Mouse (Mus musculus): ENCODE measurements around the gene Klk1b9. TPM values are rescaled to one million over a fixed set of nuclear protein-coding genes. Genes with fewer than 3 reads are reported as not detected.
"Not testable (repeated sequence)": the region's sequence is repeated elsewhere in the genome, so short reads cannot be mapped to it uniquely, and the experiment has no call there.

Gene Klk1b9
- not detected in 2 replicates for polyA plus RNA-seq (2015; fragmentation: Nextera tagmentation; extraction: Ambion mirVana)

- 63% methylated on average over 1 of the region's 1 CpGs for WGBS
Observed at GRCm38 (mm10) chr7:43975761-43976160, at the start of gene Klk1b9. TSS of gene Klk1b9 (plus strand) at chr7:43976061.

GRCm38 (mm10) chr7:43928521-43928920 lies 47.3 kb upstream of the Klk1b9 start:
- ATAC-seq (replicated peaks; ENCODE audit: low FRiP score), result 0 out of 2 replicates have a peak, but pooled peaks have one; percentile 15
- 43% methylated on average over 4 of the region's 4 CpGs for WGBS
- Histone ChIP-seq H3K4me1 (no peaks in the 10 kb centered on the region), H3K27ac (no peak overlapping the region), H3K9ac (no peak overlapping the region), H3K4me3 (replicated peaks) (no peak overlapping the region), H3K27me3 (no peaks in the 10 kb centered on the region), H3K4me2 (no peak overlapping the region), H3K9me3 (replicated peaks) (no peaks in the 10 kb centered on the region), H3K36me3 (no peaks in the 10 kb centered on the region)

More at GRCm38 (mm10) chr7:43975761-43976160, at the start of gene Klk1b9:
- H3K4me3 ChIP-seq (replicated peaks); H3K27me3 ChIP-seq; H3K4me1 ChIP-seq; H3K9ac ChIP-seq; ATAC-seq (replicated peaks; ENCODE audit: low FRiP score); H3K4me2 ChIP-seq; H3K27ac ChIP-seq; H3K36me3 ChIP-seq; H3K9me3 ChIP-seq (replicated peaks): not testable (repeated sequence)

- Histone ChIP-seq H3K9me3 (replicated peaks) (no peaks in the 10 kb centered on the region), H3K36me3 (no peaks in the 10 kb centered on the region), H3K4me3 (replicated peaks) (no peak overlapping the region), H3K4me2 (no peak overlapping the region), H3K27ac (no peak overlapping the region), H3K27me3 (no peaks in the 10 kb centered on the region), H3K4me1 (0 out of 2 replicates have a peak, but pooled peaks cover 5% of the 10 kb centered on the region), H3K9ac (no peak overlapping the region)
- 59% methylated on average over 4 of the region's 4 CpGs for WGBS
- ATAC-seq (replicated peaks; ENCODE audit: low FRiP score), result no peak
Observed at GRCm38 (mm10) chr7:43932337-43932736, 43.5 kb upstream of the Klk1b9 start.

- H3K27ac ChIP-seq, result no peak within 1 kb of the TSS
- no peak for ATAC-seq (replicated peaks; ENCODE audit: low FRiP score)
- H3K4me3 ChIP-seq (replicated peaks), result no peak within 1 kb of the TSS
- no peak within 1 kb of the TSS for H3K4me2 ChIP-seq
- 0 out of 2 replicates have a peak, but pooled peaks cover 5% of the 10 kb centered on the region for H3K4me1 ChIP-seq
- no peak within 1 kb of the TSS for H3K9ac ChIP-seq
- H3K27me3 ChIP-seq, result no peaks in the 10 kb centered on the region
- 87% methylated on average over 3 of the region's 3 CpGs for WGBS
- no peaks in the 10 kb centered on the region for H3K9me3 ChIP-seq (replicated peaks)
- H3K36me3 ChIP-seq, result no peaks in the 10 kb centered on the region
Observed at GRCm38 (mm10) chr7:43933440-43933839, 42.4 kb upstream of the Klk1b9 start, which contains the start of gene Klk15. TSS of gene Klk15 (plus strand) at chr7:43933740.

GRCm38 (mm10) chr7:43934747-43935146 lies 41.1 kb upstream of the Klk1b9 start:
- H3K4me1 ChIP-seq, result 0 out of 2 replicates have a peak, but pooled peaks cover 5% of the 10 kb centered on the region
- peak; percentile 80 for ATAC-seq (replicated peaks; ENCODE audit: low FRiP score)
- no peak overlapping the region for H3K4me2 ChIP-seq
- H3K36me3 ChIP-seq, result no peaks in the 10 kb centered on the region
- H3K27ac ChIP-seq, result no peak overlapping the region
- H3K27me3 ChIP-seq, result no peaks in the 10 kb centered on the region
- H3K9me3 ChIP-seq (replicated peaks), result no peaks in the 10 kb centered on the region
- 29% methylated on average over 3 of the region's 3 CpGs for WGBS
- H3K4me3 ChIP-seq (replicated peaks), result no peak overlapping the region
- no peak overlapping the region for H3K9ac ChIP-seq

- Histone ChIP-seq H3K9ac (no peak overlapping the region), H3K4me2 (no peak overlapping the region), H3K27me3 (no peaks in the 10 kb centered on the region), H3K9me3 (replicated peaks) (no peaks in the 10 kb centered on the region), H3K27ac (no peak overlapping the region), H3K4me1 (0 out of 2 replicates have a peak, but pooled peaks cover 5% of the 10 kb centered on the region), H3K4me3 (replicated peaks) (no peak overlapping the region), H3K36me3 (no peaks in the 10 kb centered on the region)
- no peak for ATAC-seq (replicated peaks; ENCODE audit: low FRiP score)
- 85% methylated on average over 14 of the region's 14 CpGs for WGBS
Observed at GRCm38 (mm10) chr7:43936551-43936950, 39.3 kb upstream of the Klk1b9 start.

- H3K4me1 ChIP-seq; H3K27ac ChIP-seq; H3K9me3 ChIP-seq (replicated peaks); H3K4me2 ChIP-seq; H3K36me3 ChIP-seq; H3K4me3 ChIP-seq (replicated peaks); H3K27me3 ChIP-seq; ATAC-seq (replicated peaks; ENCODE audit: low FRiP score); H3K9ac ChIP-seq: not testable (repeated sequence)
- WGBS, result 71% methylated on average over 3 of the region's 3 CpGs
Observed at GRCm38 (mm10) chr7:43942293-43942692, 33.6 kb upstream of the Klk1b9 start.

GRCm38 (mm10) chr7:43944727-43945264 lies 31.1 kb upstream of the Klk1b9 start:
- 76% methylated on average over 3 of the region's 3 CpGs for WGBS
- Histone ChIP-seq H3K9ac (no peak overlapping the region), H3K36me3 (no peaks in the 10 kb centered on the region), H3K4me1 (no peaks in the 10 kb centered on the region), H3K4me2 (no peak overlapping the region), H3K27me3 (no peaks in the 10 kb centered on the region), H3K27ac (no peak overlapping the region), H3K4me3 (replicated peaks) (no peak overlapping the region), H3K9me3 (replicated peaks) (no peaks in the 10 kb centered on the region)
- ATAC-seq (replicated peaks; ENCODE audit: low FRiP score), result no peak

- H3K27ac ChIP-seq, result no peak within 1 kb of the TSS
- no peak within 1 kb of the TSS for H3K9ac ChIP-seq
- 57% methylated on average over 2 of the region's 2 CpGs for WGBS
Observed at GRCm38 (mm10) chr7:43950364-43950763, 25.5 kb upstream of the Klk1b9 start, which contains the start of gene Klk1b8. TSS of gene Klk1b8 (plus strand) at chr7:43950664.

GRCm38 (mm10) chr7:43952703-43953102 lies 23.2 kb upstream of the Klk1b9 start:
- Histone ChIP-seq H3K9me3 (replicated peaks) (no peaks in the 10 kb centered on the region), H3K27me3 (no peaks in the 10 kb centered on the region), H3K4me2 (no peak overlapping the region), H3K9ac (no peak overlapping the region), H3K4me3 (replicated peaks) (no peak overlapping the region), H3K36me3 (no peaks in the 10 kb centered on the region), H3K4me1 (0 out of 2 replicates have a peak, but pooled peaks cover 10% of the 10 kb centered on the region), H3K27ac (no peak overlapping the region)
- 28% methylated on average over 4 of the region's 4 CpGs for WGBS
- peak; percentile 79 for ATAC-seq (replicated peaks; ENCODE audit: low FRiP score)

More at GRCm38 (mm10) chr7:43950364-43950763, 25.5 kb upstream of the Klk1b9 start, which contains the start of gene Klk1b8:
- Histone ChIP-seq H3K4me3 (replicated peaks) (no peak within 1 kb of the TSS), H3K9me3 (replicated peaks) (no peaks in the 10 kb centered on the region), H3K27me3 (no peaks in the 10 kb centered on the region), H3K36me3 (no peaks in the 10 kb centered on the region), H3K4me1 (0 out of 2 replicates have a peak, but pooled peaks cover 10% of the 10 kb centered on the region), H3K4me2 (no peak within 1 kb of the TSS)
- ATAC-seq (replicated peaks; ENCODE audit: low FRiP score), result no peak

GRCm38 (mm10) chr7:43966451-43966850 lies 9.4 kb upstream of the Klk1b9 start, which contains the start of gene Klk1b1:
TSS of gene Klk1b1 (plus strand) at chr7:43966751.
- no peak for ATAC-seq (replicated peaks; ENCODE audit: low FRiP score)
- 69% methylated on average over 3 of the region's 3 CpGs for WGBS

GRCm38 (mm10) chr7:43967058-43967457 lies 8.8 kb upstream of the Klk1b9 start:
- no peaks in the 10 kb centered on the region for H3K36me3 ChIP-seq
- H3K4me2 ChIP-seq, result no peak overlapping the region
- no peaks in the 10 kb centered on the region for H3K27me3 ChIP-seq
- ATAC-seq (replicated peaks; ENCODE audit: low FRiP score), result no peak
- no peaks in the 10 kb centered on the region for H3K9me3 ChIP-seq (replicated peaks)
- no peak overlapping the region for H3K9ac ChIP-seq
- 79% methylated on average over 3 of the region's 3 CpGs for WGBS
- no peaks in the 10 kb centered on the region for H3K4me1 ChIP-seq
- H3K4me3 ChIP-seq (replicated peaks), result no peak overlapping the region
- H3K27ac ChIP-seq, result no peak overlapping the region

More at GRCm38 (mm10) chr7:43966451-43966850, 9.4 kb upstream of the Klk1b9 start, which contains the start of gene Klk1b1:
- Histone ChIP-seq H3K36me3 (no peaks in the 10 kb centered on the region), H3K27me3 (no peaks in the 10 kb centered on the region), H3K27ac (no peak within 1 kb of the TSS), H3K4me2 (no peak within 1 kb of the TSS), H3K9me3 (replicated peaks) (no peaks in the 10 kb centered on the region), H3K4me1 (no peaks in the 10 kb centered on the region), H3K4me3 (replicated peaks) (no peak within 1 kb of the TSS), H3K9ac (no peak within 1 kb of the TSS)

Measured in kidney, embryonic 15.5 days (tissue).